Mouse (Mus musculus) lung, postnatal 0 days (tissue): ENCODE measurements at regions not wholly inside any gene's neighbourhood (a gene's known extent, or its start where the extent isn't known, plus 50 kb on each side); places are given as distances from the start of the nearest gene placed in this dataset.

ENCODE experiments used
- CTCF ChIP-seq: IDR thresholded peaks from 2 replicates; pipeline ENCODE4 v1.5.1; 2016; ENCODE audit warnings: antibody characterized with exemption, mild to moderate bottlenecking
- EP300 ChIP-seq: IDR thresholded peaks from 2 replicates; pipeline ENCODE4 v1.6.1; 2016; ENCODE audit warnings: antibody characterized with exemption, mild to moderate bottlenecking, control low read depth

DNA sequence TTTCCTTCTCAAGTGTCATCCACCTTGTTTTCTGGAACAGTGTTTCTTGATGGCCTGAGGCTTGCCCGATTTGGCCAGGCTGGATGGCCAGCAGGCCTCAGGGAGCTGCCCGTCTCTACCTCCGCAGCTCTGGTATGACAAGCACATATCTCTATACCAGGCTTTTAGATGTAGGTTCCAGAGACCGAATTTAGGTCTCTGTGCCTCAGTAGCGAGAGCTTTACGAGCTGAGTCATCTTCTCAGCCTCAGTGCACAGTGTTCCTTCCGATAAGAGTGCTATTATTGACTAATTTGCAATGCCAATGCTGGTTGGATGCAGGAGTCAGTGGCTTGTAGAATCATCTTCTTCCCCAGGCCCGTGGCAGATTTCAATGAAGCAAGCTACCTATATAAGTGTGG is 243.4 kb upstream of the Cxcr4 start:
- no peak for TF ChIP-seq CTCF
- TF ChIP-seq EP300: no peak
